Mouse (Mus musculus) layer of hippocampus, postnatal 36 days (tissue): ENCODE measurements around the gene Zranb1. TPM values are rescaled to one million over a fixed set of nuclear protein-coding genes. Genes with fewer than 3 reads are reported as not detected.

Experiments
- DNase-seq, 2 experiments: peaks; one replicate each; pipeline ENCODE4 v3.0.0; 2022
- total RNA-seq, 2 experiments: library from RNA; stranded (reverse); gene quantifications; 2 replicates each; pipeline ENCODE4 v1.2.3; 2021

The Zranb1 gene
- total RNA-seq, 2 experiments from 2014 or later: 39.3 to 46.1 TPM

DNA sequence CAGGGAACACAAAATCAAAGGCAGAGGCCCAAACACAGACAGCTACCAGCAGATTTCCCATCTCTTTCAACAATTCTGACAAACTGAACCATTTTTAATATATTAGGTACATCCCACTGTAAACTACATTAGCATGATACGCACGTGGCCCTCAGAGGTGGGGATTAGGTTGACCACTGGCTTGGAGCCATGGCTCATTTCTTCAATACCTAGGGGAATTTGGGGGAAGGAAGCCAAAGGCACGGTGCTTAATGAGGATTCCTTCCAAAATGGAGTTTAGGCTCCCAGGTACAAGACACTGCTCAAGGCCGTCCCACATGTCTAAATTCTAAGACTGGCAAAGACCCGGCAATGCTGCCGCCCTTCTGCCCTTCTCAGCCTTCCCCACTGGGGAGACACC lies 71.3 kb downstream of the Zranb1 start:
- no peak for DNase-seq

- DNase-seq: peak; percentile 84 to 87
These were observed 72.5 kb downstream of the Zranb1 start for GRCm38 (mm10) chr7:133003421-133003820.

GRCm38 (mm10) chr7:133005772-133006171 lies 74.8 kb downstream of the Zranb1 start:
- DNase-seq: no peak

DNA sequence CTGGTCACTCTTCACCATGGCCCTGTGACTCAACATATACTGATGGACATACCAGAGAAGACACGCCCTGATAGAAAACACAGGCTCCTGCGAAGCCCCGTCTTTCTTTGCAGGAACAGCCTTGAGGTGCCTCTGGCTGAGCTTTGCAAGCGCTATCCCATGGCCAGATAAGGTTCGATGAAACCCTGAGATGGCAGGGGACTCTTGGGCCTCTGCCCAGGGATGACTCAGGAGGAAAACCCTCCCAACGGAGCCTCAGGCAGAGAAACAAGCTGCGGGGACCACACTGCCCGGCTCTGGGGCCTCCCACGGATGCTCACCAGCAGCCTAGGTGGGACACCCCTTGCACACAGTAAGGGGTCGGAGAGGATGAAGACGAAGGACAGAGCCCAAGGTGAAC lies 76.4 kb downstream of the Zranb1 start:
- no peak for DNase-seq

DNA sequence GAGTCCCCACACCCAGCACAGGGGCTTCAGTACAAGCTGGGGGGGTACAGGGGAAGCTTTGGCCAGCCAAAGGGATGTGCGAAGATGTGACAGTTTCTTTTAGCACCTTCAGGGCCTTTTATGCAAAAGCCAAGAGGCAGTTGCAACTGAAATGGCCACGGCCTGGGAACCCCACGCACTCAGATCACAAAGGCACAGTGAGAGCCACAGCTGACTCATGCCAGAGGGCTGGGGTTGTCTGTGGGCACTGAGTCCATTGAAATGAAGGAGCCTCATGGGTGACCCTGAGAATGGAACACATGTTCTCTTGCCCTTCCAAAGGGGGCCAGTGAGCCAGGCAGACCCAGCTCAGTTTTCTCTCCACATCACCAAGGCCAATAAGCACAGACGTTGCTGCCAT lies 77.7 kb downstream of the Zranb1 start:
- DNase-seq: no peak

GRCm38 (mm10) chr7:133009676-133010075 lies 78.7 kb downstream of the Zranb1 start:
- DNase-seq: no peak

GRCm38 (mm10) chr7:133010477-133010876 lies 79.5 kb downstream of the Zranb1 start:
- no peak for DNase-seq

- peak; percentile 75 to 76 for DNase-seq
These were observed 80.2 kb downstream of the Zranb1 start for GRCm38 (mm10) chr7:133011191-133011590.

DNA sequence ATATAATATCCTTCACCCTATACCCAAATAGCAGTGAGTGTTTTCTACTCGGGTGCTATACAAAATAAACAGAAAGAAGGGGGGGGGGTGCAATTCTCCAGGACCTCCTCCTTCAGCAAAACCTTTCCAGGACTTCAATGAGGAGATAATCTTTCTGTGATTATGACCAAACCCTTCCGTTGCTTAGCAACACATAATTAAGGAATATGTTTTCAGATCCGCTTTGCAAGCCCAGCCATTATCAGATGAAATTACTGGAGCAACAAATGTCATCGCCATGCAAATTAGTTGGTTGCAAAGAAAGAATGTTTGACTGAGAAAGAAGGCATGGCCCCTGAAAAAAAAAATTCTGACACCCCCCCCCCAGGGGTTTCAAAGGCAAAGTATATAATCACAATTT lies 80.7 kb downstream of the Zranb1 start:
- no peak for DNase-seq

DNA sequence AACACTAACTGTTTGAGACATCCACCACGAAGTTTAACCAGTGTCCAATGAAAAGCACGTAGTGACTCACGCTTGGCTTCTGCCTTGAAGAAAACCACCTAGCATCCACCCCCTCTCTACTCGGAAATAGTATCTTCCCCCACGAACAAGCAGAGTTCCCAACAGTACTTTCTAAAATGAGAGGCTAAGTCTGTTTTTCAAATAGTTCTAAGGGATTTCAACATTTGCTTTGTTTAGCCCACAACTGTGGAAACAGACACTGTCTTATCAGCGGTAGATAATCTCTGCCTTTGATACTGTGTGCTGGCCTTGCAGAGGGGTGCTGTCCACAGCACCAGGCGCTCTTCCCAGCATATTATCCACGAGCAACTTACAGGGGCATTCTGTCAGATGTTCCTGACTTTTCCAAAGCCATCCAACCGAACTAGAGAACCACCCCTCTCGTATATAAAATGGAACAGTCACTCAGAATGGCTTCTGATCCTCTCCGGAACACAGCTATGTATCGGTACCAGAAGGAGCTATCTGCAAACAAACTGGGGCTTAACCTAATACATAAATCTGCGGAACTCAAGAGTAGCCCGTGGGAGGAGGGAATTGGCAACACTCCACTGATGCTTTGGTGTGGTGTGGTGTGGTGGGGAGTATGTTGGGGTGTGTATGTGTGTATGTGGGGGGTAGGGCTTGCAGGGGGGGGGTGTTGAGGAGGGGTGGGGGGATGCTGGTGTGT lies 81.9 kb downstream of the Zranb1 start:
- DNase-seq: no peak

GRCm38 (mm10) chr7:133013923-133014322 lies 83.0 kb downstream of the Zranb1 start:
- no peak for DNase-seq

DNA sequence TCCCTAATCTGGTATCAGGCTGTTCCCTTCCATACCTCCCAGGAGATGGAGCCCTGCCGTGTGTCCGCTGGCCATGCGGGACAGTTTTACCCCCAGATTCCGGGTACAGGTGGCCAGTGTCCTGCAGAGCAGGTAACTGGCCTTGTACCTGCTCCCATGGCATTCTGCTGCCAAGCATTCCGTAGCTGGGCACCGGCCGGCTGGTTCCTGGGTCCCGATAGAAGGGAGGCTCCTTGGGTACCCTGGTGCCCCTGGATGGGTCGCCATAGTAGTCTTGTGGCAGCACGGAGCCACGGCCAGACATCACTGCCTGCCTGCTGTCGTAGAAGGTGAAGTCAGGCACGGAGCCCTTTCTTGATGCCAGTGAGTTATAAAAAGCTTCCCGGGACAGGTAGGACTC lies 83.7 kb downstream of the Zranb1 start:
- no peak for DNase-seq

DNA sequence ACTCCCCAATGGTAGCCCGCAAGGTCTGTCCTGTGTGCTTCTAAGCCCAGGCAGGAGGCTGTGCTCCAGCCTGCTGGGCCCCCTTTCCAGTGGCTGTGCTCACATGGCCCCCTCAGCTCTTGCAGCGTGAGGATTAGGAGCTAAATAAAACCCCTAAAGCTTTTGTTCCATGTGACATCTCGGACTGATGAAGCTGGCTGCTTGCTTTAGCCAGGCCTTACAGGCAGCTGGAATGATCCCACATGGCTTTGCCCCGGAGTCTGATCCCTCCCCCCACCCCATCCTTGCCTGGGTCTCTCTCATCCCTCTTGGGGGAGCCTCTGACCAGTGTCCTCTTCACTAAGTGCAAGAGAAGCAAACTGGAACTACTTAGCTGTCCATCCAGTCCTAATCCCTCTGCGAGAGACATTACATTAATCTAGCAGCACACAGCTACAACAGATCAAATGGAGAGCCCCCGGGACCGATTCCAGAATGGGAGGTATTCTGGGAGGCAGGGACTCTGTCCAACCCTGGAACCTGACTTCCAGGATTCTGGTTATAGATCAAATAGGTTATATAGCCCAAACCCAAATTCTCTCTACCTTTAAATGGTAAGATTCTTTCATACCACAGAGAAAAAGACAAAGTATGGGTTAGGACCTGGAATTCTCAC lies 84.6 kb downstream of the Zranb1 start:
- DNase-seq: no peak

DNA sequence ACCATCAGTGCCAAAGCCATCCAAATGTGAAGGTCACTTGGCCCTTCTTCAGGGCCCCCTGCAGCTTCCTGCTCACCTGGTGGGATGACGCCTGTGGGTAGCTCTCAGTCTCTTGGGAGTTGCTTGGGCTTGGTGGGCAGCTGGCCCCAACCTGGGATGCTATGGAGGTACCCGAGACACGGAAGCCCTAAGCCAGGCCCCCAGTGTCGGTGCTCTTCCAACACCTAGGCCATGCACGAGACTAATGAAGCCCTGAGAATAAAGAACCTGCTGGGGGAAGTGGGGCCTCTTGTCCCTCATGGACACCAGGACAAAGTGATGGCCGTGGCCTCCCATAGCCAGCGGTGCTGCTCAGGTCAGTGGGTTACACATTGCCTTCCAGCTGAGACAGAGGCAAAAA lies 88.0 kb downstream of the Zranb1 start:
- DNase-seq: no peak

GRCm38 (mm10) chr7:133019481-133020020 lies 88.6 kb downstream of the Zranb1 start:
- no peak for DNase-seq

DNA sequence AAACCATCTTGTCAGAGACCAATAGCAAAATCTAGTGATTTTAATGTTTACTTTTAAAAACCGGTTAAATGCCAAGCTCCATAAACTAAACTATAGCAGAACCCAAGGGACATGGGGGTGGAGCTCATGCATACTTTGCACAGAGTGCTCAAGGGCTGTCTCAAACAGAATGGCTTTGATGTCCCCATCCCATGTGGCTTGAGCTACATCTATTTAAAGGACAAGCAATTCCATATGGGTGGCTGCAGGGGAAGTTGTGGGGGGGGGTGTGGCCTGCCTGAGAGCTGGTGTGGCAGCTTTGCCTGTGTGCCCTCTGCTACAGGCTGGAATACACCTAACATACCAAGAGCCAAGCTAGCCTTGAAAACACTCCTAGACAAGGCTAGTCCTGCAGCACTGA lies 93.8 kb downstream of the Zranb1 start:
- no peak for DNase-seq

GRCm38 (mm10) chr7:133027930-133028329 lies 97.0 kb downstream of the Zranb1 start:
- no peak for DNase-seq

- DNase-seq: no peak
These were observed 98.1 kb downstream of the Zranb1 start for GRCm38 (mm10) chr7:133029004-133029403.

DNA sequence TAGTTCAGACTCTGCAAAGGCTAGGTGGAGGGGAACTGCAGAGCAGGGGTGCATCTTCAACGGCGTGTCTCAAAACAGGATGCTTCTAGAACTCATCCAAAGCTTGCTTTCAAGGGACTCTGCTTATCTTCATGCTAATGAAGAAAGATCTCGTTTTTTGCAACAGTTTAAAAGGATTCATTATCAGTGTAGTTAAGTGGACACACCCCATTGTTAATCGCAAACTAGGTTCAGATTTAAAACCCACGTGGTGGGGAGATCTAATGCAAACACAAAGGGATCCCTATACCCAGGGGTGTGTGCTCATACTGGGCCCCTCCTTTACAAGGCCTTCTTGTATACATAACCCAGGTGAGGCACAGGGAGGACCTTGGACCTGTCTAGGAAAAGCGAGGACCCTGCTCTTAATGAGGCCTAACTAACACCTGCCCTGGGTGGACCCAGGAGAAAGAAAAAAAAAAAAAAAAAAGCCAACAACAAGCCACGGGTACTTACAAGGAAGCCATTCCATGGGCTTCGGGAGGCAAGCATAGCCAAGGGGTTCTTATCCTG lies 98.6 kb downstream of the Zranb1 start:
- DNase-seq: no peak

GRCm38 (mm10) chr7:133032589-133033203 lies 101.8 kb downstream of the Zranb1 start:
- peak; percentile 52 to 62 for DNase-seq

DNA sequence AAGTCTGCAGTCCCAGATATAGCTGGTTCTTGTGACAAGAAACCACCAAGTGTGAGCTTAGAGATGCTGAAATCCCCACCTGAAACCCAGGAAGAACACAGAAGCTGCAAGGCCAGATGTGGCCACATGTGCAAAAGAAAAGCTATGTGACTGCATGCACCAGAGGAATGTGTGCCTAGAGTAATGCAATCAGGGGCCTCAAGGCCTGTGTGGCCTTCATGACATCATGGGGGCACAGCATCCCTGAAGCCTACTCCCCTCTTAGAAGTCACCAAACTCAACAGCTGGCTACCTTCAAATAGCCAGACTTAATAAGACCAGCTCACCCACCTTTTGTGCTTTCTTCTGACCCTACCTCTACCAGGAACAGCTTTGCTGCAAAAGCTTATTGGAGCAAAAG lies 105.0 kb downstream of the Zranb1 start:
- DNase-seq: no peak
